Mouse (Mus musculus): ENCODE measurements around the gene Kcnab2. TPM values are rescaled to one million over a fixed set of nuclear protein-coding genes. Genes with fewer than 3 reads are reported as not detected.

The Kcnab2 gene
- polyA plus RNA-seq, 1 experiment from 2014 or later: 5.2 TPM

Other genes with a start within 250 kb of the Kcnab2 start
- gene Gpr153, start 203.6 kb downstream of the Kcnab2 start, polyA plus RNA-seq (2015; fragmentation: Nextera tagmentation; extraction: Ambion mirVana): 12.9 and 13.5 TPM in 2 replicates
- 0.09 TPM in 1 of 2 replicates, not detected in the other for gene Hes3, start 186.2 kb downstream of the Kcnab2 start, polyA plus RNA-seq (2015; fragmentation: Nextera tagmentation; extraction: Ambion mirVana)
- gene Icmt, start 180.6 kb downstream of the Kcnab2 start, polyA plus RNA-seq (2015; fragmentation: Nextera tagmentation; extraction: Ambion mirVana): 19.1 and 21.4 TPM in 2 replicates
- 1.0 TPM in 2 replicates for gene Rnf207, start 158.9 kb downstream of the Kcnab2 start, polyA plus RNA-seq (2015; fragmentation: Nextera tagmentation; extraction: Ambion mirVana)
- gene Rpl22, start 152.1 kb downstream of the Kcnab2 start, polyA plus RNA-seq (2015; fragmentation: Nextera tagmentation; extraction: Ambion mirVana): 372 and 377 TPM in 2 replicates
- 1.4 and 1.5 TPM in 2 replicates for gene Chd5, start 139.2 kb downstream of the Kcnab2 start, polyA plus RNA-seq (2015; fragmentation: Nextera tagmentation; extraction: Ambion mirVana)
- gene Nphp4, start 1.2 kb downstream of the Kcnab2 start, polyA plus RNA-seq (2015; fragmentation: Nextera tagmentation; extraction: Ambion mirVana): 1.9 and 2.2 TPM in 2 replicates

All from stomach, embryonic 15.5 days (tissue).